Comparison of ENCODE assay signal across 8 mouse cellular contexts in genomic region chr5:76304452-76305341, GRCm38 (mm10). TPM values are rescaled to one million over a fixed set of nuclear protein-coding genes. Genes with fewer than 3 reads are reported as not detected.
DNase-seq lines count a peak whose midpoint lies in the region; ATAC-seq and TF ChIP-seq lines count a peak whose summit lies in the region.

Gene Clock, minus strand, starts transcription at chr5:76304792.

- peaks cover 16% of the 10 kb centered on the region for H3K4me1 ChIP-seq in forebrain, embryonic 16.5 days (replicated peaks; ENCODE audit: control insufficient read depth, insufficient read depth, low read length)
- peaks cover 2% of the 10 kb centered on the region; the same call in 1 of the 2 replicates for H3K4me1 ChIP-seq in lung, adult 2 months (ENCODE audit: control insufficient read depth, insufficient read depth, low read length)
- H3K4me1 ChIP-seq in neural tube, embryonic 15.5 days: peaks cover 29% of the 10 kb centered on the region

- peak within 1 kb of the TSS; percentile 96 for H3K9ac ChIP-seq in forebrain, embryonic 16.5 days (replicated peaks; ENCODE audit: low read depth, low read length)
- H3K9ac ChIP-seq in neural tube, embryonic 15.5 days (replicated peaks): peak within 1 kb of the TSS; percentile 92

- no peak; the same call in none of the 2 replicates for TF ChIP-seq CTCF in layer of hippocampus, adult 2 months (conservative IDR thresholded peaks at IDR 0.05)
- no peak for TF ChIP-seq CTCF in lung, adult 2 months (IDR thresholded peaks at IDR 0.05; ENCODE audit: insufficient read depth, low read length)

- WGBS in forebrain, embryonic 16.5 days: under 1% methylated on average over 81 of the region's 104 CpGs
- WGBS in lung, adult 2 months: under 1% methylated on average over 98 of the region's 104 CpGs
- under 1% methylated on average over 73 of the region's 104 CpGs for WGBS in neural tube, embryonic 15.5 days

- DNase-seq in ES-CJ7 (ENCODE audit: low read depth, low spot score): peak; percentile 83
- DNase-seq in heart, postnatal 25 days (ENCODE audit: low spot score): peak; percentile 84
- DNase-seq in layer of hippocampus, adult 2 months (ENCODE audit: low spot score in 2 of 2): peak; percentile 88 to 93
- peak; percentile 92 for DNase-seq in lung, adult 2 months
- DNase-seq in testis, postnatal 10 days (ENCODE audit: low spot score): peak; percentile 93

- peak within 1 kb of the TSS; percentile 98 for H3K27ac ChIP-seq in forebrain, embryonic 16.5 days (ENCODE audit: low read length)
- H3K27ac ChIP-seq in layer of hippocampus, adult 2 months: peak within 1 kb of the TSS; percentile 97
- peak within 1 kb of the TSS; percentile 98 for H3K27ac ChIP-seq in neural tube, embryonic 15.5 days (replicated peaks)

- no peaks in the 10 kb centered on the region for H3K9me3 ChIP-seq in forebrain, embryonic 16.5 days (ENCODE audit: control insufficient read depth, low read length)
- H3K9me3 ChIP-seq in neural tube, embryonic 15.5 days (replicated peaks): no peaks in the 10 kb centered on the region

- no peaks in the 10 kb centered on the region for H3K27me3 ChIP-seq in forebrain, embryonic 16.5 days (replicated peaks; ENCODE audit: control insufficient read depth, insufficient read depth, low read length)
- no peaks in the 10 kb centered on the region for H3K27me3 ChIP-seq in neural tube, embryonic 15.5 days (replicated peaks)

- peak within 1 kb of the TSS; percentile 70 for H3K4me3 ChIP-seq in forebrain, embryonic 16.5 days (replicated peaks; ENCODE audit: low read length)
- H3K4me3 ChIP-seq in layer of hippocampus, adult 2 months: peak within 1 kb of the TSS; percentile 79
- peak within 1 kb of the TSS; percentile 61 for H3K4me3 ChIP-seq in lung, adult 2 months (replicated peaks; ENCODE audit: extremely low read depth, low read depth, low read length)
- peak within 1 kb of the TSS; percentile 92 for H3K4me3 ChIP-seq in neural tube, embryonic 15.5 days (replicated peaks)

- H3K36me3 ChIP-seq in forebrain, embryonic 16.5 days (ENCODE audit: control insufficient read depth, insufficient read depth): no peaks in the 10 kb centered on the region
- H3K36me3 ChIP-seq in neural tube, embryonic 15.5 days: no peaks in the 10 kb centered on the region

- TF ChIP-seq POLR2A in lung, adult 2 months (IDR thresholded peaks at IDR 0.05; ENCODE audit: borderline replicate concordance, extremely low read depth, low read depth, low read length): 0 out of 2 replicates have a peak, but pooled peaks have one; percentile 24

- intact Hi-C loops in heart, postnatal 25 days (cut with DNase I): loop anchor here (2.0 to 10.0 kb wide), 3 partner anchors 164 to 430 kb away; partner anchors contain the start of gene Srd5a3

- peak within 1 kb of the TSS; percentile 81 for H3K4me2 ChIP-seq in forebrain, embryonic 16.5 days (ENCODE audit: low read length)
- peak within 1 kb of the TSS; percentile 88 for H3K4me2 ChIP-seq in neural tube, embryonic 15.5 days

- ATAC-seq in cerebellum, adult (ENCODE audit: insufficient number of reproducible peaks, low FRiP score, low TSS enrichment): peak; percentile 84
- ATAC-seq in forebrain, embryonic 16.5 days: peak; percentile 94
- ATAC-seq in neural tube, embryonic 15.5 days (ENCODE audit: low FRiP score): peak; percentile 93

RNA-seq across cellular contexts. Expression of gene Clock, which starts in this region (rescaled TPM):
- 13.0 and 16.7 TPM in 2 replicates for polyA plus RNA-seq in forebrain, embryonic 16.5 days (2015; fragmentation: Nextera tagmentation; extraction: Ambion mirVana)
- 10 to 100 TPM; 27.2 to 34.1 TPM for total RNA-seq in heart, postnatal 25 days (2021)
- total RNA-seq in layer of hippocampus, adult 2 months (2021): 10 to 100 TPM; 49.5 to 51.9 TPM
- 13.5 and 16.8 TPM in 2 replicates for polyA plus RNA-seq in lung, adult 2 months (2012; rRNA removed)
- polyA plus RNA-seq in neural tube, embryonic 15.5 days (2015; fragmentation: Nextera tagmentation; extraction: Ambion mirVana): 15.0 and 15.2 TPM in 2 replicates

Comparison
In these comparisons a context has a peak if more than half of its experiments do, and no peak if none do; other contexts are left out.
1. Peak in every context shown above with its lines: DNase-seq, ATAC-seq, H3K4me3 ChIP-seq and H3K27ac ChIP-seq.